Mouse (Mus musculus): ENCODE results near the gene Etfbkmt.
"Not testable (repeated sequence)": the region's sequence is repeated elsewhere in the genome, so short reads cannot be mapped to it uniquely, and the experiment has no call there.

The Etfbkmt gene

DNA sequence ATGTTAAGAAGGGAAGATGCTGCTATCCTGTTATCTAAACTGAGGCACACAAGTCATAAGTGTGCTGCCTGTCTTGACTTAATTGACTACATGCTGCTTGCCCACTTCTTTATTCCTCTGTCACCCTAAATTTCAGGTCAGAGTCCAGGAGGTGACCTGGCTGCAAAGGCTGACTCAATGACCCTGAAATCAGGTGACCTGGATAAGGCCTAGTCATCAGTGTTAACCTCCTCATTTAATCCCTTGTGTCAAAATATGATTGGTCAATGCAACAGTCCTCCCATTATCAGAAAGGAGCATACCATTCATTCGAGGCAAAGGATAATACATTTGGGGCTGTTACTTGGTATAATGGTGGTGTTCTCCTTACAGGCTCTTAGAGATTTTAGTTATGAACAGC, at the start of gene Etfbkmt:
Gene Etfbkmt (plus strand): TSS at position 379 of the 400 bp plus-strand sequence.
- DNase-seq (ENCODE audit: low spot score in 2 of 2) = no peak

DNA sequence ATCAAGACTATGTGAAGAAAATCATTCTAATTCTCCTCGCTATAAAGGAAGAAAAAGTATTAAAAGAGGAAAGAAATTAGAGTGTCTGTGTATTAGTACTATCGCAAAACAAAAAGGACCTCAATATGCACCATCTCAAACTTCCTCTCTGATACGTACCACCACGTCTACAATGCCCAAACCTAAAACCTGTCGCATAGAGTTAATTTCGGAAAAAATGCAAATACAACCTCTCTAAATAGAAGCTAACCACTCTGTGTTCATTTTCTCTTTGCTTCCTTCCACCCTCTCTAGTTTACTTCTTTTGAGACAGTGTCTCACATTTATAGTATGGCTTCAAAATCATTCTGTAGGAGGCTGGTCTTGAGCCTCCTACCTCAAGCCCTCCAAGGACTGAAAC, 47.2 kb upstream of the Etfbkmt start:
- DNase-seq (ENCODE audit: low spot score in 2 of 2) = no peak

DNA sequence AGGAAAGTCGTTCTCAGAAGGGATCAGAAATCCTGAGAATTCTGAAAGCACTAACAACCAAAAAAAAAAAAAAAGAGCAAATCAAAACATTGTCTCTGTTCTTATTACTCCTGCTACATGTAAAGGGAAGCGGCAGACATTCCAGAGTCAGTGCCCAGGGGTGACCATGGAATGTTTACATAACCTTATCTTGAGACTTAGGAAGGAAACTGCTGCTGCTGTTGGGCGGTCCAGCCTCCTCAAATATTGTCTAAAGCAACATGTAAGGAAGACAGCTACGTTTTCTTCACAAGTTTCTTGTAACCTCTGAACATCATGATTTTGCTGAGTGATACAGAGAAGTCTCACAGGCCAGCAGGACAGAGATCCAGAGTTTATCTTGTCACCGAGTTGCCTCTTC, 46.2 kb upstream of the Etfbkmt start:
- DNase-seq (ENCODE audit: low spot score in 2 of 2) = no peak

DNA sequence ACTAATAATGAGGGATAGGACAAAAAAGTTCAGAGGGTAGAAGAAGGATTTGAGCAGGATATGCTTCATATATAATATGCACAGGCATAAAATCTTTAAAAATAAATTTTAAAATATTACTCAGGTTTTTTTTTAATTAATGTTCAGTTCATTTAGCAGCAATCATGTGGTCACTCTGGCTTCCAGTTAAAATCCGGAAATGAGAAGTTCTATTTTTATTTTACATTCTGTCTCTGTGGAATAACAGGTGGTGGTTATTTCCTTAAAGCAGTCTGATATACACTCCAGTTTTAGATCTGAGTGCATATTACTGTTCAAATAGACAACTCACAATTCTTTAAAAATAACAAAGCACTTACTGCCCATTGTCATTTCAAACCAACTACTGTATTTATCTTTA, 45.1 kb upstream of the Etfbkmt start:
- DNase-seq (ENCODE audit: low spot score in 2 of 2) = no peak

DNA sequence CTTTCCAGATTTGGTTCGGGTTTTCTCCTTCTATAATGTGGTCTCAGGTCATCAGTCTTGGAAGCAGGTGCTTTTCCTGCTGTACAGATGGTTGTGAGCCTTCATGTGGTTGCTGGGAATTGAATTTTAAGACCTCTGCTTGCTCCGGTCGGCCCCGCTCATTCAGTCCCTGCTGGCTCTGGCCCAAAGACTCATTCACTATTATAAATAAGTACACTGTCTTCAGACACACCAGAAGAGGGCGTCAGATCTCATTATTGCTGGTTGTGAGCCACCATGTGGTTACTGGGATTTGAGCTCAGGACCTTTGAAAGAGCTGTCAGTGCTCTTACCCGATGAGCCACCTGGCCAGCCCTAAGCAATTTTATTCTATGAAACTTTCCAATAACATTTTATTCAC, 44.3 kb upstream of the Etfbkmt start:
- DNase-seq (ENCODE audit: low spot score in 2 of 2) = peak in 1 of 2 experiments; percentile 6

DNA sequence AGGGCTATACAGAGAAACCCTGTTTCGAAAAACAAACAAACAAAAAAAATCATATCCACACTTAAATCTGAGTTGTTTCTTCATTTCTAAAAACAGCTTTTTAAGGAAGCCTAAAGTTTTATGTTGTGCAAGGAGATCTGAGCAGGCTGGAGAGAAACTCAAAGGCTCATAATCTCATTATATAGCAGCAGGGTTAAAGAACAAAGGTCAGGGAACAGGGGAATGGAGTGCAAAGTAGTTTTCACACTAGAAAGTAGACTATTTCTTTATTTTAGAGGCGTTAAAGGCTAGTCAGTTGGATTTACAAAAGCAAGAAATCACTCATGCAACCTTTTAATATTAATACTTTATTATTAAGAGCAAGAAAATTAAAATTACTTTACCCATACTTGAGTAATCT, 43.4 kb upstream of the Etfbkmt start:
- no peak for DNase-seq (ENCODE audit: low spot score in 2 of 2)

DNA sequence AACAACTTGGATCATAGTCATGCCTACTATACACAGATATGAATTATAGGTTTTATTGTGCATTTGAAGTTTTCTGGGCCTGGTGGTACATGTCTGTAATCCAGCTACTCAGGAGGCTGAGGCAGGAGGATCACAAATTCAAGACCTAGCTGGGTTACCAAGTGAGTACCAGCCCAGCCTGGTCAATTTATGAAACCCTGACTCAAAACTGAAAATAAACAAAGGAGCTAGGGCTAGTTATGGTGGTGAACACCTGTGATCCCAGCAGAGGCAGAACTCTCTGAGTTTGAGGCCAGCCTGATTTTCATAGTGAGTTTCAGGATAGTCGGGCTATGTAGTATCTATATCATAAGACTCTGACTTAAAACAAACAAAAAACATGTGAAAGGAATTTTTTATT, 42.4 kb upstream of the Etfbkmt start:
- DNase-seq (ENCODE audit: low spot score in 2 of 2) = no peak

DNA sequence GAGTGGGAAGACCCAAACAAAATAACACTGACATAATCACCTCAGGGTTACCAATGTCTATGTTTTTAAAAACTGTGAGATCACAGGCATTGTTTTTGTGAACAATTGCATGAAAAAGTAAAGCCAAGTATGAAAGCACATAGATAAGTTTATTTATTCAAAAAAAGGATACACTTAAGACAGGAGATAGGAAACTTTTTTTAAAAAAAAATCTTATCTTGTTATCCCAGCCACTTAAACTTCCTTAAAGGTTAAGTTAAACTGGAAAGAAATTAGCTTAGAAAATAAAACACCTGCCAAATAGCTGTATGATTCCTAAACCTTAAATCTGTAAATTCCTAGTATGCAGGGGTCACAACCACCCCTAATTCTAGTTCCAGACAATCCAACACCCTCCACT, 40.7 kb upstream of the Etfbkmt start:
- DNase-seq (ENCODE audit: low spot score in 2 of 2) = no peak

DNA sequence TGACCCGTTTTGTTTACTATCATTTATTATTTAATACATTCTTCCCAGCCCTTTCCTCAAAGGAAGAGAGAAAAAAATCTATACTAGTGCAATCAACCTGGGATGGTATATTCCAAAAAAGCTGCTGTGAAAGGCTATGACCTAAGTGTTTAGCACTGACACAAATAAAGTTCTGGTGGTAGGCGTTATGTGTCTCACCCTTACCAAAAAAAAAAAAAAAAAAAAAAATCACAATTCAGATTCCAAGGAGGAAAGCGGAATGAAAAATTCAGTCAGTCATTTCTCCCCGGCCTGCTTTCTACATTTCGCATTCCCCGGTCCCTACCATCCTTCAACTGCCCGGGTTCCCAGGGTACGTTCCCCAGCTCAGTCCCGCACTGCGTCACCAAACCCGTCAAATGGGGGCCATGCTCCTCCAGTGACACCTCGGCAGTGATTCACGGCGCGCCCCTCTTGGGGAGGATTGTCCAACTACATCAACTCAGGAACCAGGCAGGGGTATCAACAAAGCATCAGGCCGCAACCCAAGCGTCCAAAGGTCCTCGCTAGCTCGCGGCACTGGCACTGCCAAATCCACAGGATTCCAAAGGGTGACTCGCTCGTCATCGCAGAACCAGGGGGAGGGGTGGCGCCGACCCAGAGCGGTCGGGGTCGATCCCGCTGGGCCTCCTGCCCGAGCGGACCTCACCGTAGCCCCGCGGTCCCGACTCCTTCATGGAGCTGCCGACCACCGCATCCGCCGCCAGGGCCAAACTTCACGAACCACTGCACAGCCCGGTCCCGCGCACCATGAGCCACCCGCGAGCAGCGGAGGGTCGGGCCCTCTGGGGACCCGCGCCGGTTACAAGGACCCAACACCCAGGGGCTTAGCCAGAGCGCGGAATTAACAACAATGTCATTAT, 39.2 kb upstream of the Etfbkmt start:
- peak; percentile 37 to 59 for DNase-seq (ENCODE audit: low spot score in 2 of 2)

DNA sequence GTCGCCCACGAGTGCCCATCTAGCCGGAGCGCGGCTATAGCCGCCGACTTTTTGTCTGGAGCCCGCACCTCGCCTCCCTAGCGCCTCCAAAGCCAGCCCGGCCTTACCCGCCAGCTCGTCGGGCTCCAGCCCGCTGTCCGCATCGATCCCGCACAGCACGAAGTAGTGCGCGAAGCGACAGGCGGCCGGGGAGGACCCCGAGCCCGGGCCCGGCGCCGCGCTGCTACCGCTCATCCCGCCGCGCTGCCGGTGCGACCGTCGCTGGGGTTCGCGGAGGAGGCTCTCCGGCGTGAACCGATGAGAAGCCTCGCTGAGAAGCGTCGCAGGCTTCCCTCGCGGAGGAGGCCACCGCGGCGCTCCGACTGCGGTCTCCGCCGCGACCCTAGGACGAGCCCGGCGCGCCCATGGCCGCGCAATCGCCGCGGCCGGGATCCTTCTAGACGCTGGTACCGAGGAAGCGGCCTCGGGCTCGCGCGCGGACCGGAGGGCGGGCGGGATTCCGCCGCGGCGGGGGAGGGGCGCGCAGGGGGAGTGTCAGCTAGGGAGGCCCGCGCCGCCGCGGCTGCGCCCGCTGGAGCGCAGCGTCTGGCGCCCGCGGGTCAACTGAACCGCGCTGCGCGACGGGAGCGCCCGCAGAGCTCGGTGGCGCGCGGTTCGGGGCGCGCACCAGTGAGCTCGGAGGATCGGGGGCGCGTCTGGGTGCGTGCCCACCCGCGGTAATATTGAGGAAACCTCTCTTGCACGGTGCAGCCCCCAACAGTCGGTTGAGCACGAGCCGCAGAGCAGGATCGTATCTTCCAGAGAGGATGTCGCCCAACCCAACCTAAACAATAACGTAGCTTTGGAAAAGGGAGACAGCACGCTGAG, 38.3 kb upstream of the Etfbkmt start, which contains the start of gene Dennd5b:
Gene Dennd5b (minus strand): TSS at position 605 of the 867 bp plus-strand sequence.
- DNase-seq (ENCODE audit: low spot score in 2 of 2) = peak; percentile 57 to 77

DNA sequence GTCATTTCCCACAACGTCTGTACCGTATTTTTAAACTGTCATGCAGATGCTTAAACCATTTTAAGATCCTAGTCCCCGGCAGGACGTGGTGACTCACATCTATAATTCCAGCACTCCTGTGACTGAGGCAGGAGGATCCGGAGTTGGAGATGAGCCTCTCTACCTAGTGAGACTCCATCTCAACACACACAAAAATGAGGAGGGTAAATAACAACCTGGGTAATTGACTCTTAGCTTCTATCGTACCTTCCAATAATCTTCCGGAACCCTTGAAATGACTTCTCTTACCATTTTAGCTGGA, 37.8 kb upstream of the Etfbkmt start:
- DNase-seq (ENCODE audit: low spot score in 2 of 2) = no peak

DNA sequence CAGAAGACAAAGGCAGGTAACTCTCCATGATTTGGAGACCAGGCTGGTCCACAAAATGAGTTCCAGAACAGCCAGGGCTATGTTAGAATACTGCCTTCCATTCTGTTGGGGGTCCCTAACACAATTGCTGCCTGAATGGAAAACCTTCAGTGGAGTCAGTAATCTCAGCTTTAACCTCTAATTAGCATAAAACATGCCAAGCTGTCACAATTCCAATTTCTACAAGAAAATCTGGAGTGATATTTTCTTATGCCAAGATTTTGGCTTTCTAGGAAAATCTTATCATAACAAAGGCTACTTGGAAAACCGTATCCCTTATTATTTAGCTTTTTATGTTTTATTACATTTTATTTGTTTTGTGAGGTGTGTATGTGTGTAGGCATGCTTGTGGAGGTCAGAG, 36.2 kb upstream of the Etfbkmt start:
- DNase-seq (ENCODE audit: low spot score in 2 of 2) = no peak

DNA sequence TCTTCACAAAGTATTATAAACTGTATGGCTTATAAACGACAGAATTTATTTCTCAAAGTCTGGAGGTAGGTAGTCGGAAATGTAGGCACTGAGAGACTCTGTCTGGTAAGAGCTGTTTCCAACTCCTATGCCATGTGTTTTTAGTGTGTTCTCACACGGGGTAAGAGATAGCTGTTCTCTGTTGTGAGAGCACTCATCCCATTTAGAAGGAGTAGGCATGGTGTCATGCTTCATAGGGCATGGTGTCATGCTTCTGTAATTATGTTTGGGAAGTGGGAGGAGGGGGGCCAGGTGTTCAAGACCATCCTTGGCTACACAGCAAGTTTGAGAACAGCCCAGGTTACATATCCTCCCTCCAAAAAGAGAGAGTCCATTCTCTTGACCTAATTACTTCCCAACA, 32.0 kb upstream of the Etfbkmt start:
- DNase-seq (ENCODE audit: low spot score in 2 of 2) = no peak

DNA sequence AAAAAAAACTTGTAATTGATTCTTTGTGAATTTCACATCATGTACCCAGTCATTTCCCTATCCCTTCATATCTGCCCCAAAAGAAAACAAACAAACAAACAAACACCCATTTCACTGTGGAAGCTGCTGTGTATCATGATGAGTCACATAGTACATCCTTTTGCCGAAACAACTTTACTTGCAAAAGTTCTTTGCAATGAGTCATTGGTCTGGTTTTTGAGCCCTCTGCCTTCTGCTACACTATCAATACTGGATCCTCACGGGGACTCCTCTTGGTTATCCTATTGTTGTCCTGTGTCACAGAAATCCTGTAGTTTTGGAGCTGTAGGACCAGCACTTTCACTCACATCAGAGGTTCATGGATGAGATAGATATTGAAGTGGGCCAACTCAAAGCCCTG, 30.7 kb upstream of the Etfbkmt start:
- no peak for DNase-seq (ENCODE audit: low spot score in 2 of 2)

DNA sequence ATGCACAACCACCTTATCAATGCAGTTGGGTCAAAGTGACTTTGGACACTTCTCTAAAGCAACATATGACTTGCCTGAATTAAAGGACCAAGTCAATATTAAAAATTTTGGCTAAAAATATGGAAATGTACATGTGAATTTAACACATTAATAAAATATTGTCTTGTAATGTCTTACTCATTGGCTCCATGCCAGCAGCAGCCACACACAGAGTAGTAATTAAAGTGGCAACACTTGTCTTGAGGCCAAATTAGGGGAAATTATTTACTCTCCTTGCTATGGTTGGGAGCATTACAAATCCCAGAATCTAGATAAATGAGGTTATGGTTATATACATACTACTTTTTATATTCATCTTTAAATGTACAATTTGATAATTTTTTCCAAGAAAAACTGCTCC, 22.7 kb upstream of the Etfbkmt start:
- no peak for DNase-seq (ENCODE audit: low spot score in 2 of 2)

DNA sequence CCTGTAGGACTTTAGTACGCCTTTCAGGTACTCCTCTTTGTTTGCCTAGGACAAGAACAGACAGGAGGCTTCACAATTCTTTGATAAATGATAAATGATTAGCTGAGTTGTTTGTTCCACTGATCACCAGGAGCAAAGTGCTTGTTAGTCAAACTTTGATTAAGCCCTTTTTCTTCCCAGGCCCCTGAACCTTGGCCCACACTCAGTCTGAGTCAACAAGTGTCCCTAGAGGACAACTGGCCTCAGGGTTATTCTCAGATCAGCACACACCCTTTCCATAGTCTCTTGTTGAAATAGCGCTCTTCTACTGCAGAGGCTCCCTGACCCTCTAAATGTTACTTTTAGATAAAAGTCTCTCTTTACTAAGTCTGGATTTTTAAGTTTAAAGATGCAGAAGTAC, 20.7 kb upstream of the Etfbkmt start:
- DNase-seq (ENCODE audit: low spot score in 2 of 2) = no peak

DNA sequence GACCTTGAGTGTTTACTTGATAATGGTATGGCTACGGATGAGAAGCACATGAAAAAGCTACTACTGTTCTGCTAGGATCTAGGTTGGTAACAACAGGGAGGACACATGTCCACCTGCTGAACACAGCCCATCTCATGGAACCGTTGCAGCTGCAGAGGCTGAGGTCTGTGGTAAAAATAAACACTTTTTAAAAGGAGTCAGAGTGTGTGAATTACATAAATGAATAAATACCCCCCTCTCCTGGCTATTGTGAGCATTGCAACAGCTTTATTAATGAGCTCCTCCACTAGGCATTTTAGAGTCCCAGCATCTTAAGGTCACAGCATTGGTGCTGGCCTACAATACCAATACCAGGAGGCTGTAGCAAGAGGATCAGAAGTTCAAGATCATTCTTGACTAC, 19.8 kb upstream of the Etfbkmt start:
- DNase-seq (ENCODE audit: low spot score in 2 of 2) = peak in 1 of 2 experiments; percentile 59

DNA sequence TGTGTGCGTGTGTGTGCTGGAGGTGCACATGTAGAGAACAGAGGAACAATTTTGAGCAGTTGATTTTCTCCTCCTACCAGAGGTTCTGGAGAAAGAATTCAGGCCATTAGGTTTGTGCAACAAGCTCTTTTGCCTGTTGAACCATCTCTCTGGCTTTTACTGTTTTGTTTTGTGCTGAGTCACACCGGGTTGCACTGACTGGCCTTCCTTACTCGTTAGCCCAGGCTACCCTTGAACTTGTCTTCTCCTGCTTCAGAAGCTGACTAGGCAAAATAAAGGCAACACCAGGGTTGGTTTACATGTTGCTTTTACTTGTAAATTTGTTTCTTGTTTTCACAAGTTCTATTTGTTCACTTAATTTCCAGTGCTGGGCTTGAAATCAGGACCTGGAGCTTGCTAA, 16.6 kb upstream of the Etfbkmt start:
- DNase-seq (ENCODE audit: low spot score in 2 of 2) = no peak

DNA sequence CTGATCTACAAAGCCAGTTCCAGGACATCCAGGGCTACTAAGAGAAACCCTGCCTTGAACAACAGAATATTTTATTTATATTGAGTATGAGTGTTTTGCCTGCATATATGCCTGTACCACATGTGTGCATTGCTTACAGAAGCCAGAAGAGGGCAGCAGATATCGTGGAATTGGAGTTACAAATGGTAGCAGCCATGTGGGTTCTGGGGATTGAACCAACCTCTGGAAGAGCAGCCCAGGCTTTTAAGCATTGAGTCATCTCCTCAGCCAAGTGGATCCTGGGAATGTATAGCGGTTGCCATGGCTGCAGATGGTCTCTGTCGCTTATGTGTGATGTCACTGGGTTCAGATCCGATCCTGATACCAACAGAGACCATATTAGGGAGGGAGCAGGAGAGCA, 13.0 kb upstream of the Etfbkmt start:
- DNase-seq (ENCODE audit: low spot score in 2 of 2) = peak in 1 of 2 experiments; percentile 30

DNA sequence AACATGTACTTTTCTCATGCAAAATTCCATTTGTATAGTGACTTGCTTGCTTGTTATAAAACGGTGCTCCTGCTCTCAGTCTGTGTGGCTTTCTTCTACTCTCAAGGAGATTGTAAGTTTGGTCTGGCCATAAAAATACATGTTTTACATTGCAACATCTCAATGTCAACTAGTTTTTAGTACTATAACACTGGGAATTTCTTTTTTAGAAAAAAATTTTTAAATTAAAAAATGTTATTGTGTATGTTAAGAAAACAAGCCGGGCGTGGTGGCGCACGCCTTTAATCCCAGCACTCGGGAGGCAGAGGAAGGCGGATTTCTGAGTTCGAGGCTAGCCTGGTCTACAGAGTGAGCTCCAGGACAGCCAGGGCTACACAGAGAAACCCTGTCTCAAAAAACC, 9.8 kb upstream of the Etfbkmt start, which contains the start of gene Gm10203:
Gene Gm10203 (plus strand): TSS at position 301 of the 400 bp plus-strand sequence.
- DNase-seq (ENCODE audit: low spot score in 2 of 2) = not testable (repeated sequence)

DNA sequence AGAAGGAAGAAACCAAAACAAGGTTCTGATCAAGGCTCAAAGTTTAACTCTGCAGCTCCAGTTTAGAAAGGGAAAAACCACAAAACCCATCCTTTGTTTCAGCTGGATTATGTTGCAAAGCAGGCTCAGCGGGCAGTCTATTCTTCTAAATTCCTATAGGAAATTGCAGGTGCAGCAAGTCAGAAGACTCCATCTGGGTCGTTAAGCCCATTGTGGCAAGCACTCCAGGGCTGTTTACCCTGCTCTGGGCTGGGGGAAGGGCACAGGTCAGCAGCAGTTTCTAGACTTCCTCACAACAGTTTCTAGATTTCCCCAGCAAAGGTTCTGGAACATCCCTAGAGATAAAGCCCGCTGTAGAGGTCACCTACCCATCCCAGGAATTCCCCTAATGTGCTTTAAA, 8.5 kb upstream of the Etfbkmt start:
- no peak for DNase-seq (ENCODE audit: low spot score in 2 of 2)

DNA sequence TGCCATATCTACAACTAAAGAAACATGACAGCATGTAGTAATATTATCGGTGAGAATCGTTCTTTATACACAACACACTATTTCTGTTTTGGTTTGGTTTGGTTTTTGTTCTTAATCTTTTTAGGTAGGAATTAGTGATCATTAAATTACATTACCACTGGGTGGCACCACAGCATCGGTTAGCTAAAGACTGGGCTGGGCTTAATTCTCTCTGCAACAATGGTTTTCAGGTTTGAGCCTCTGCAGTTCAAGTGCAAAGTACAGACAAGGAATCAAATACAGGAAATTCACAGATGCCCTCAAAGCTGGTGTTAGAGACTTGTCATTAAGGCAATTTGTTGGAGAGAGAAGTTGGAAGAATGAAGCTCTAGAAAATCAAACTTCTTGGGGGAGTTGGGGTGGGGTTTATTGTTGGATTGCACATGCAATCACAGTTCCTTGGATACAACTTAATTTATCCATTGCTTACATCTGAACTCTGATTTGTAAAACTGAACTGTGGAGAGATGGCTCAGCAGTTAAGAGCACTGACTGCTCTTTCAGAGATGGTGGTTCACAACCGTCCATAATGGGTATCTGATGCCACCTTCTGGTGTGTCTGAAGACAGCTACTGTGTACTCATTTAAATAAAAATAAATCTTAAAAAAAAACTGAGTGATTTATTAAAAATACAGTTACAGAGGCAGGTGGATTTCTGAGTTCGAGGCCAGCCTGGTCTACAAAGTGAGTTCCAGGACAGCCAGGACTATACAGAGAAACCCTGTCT, 7.2 kb upstream of the Etfbkmt start:
- DNase-seq (ENCODE audit: low spot score in 2 of 2) = peak in 1 of 2 experiments; percentile 4
